Mouse (Mus musculus): Measurements from ENCODE around the gene Gm5269.
A peak's percentile ranks its signal among the peaks of the same experiment; 100 is the strongest.

Gm5269 gene

DNA sequence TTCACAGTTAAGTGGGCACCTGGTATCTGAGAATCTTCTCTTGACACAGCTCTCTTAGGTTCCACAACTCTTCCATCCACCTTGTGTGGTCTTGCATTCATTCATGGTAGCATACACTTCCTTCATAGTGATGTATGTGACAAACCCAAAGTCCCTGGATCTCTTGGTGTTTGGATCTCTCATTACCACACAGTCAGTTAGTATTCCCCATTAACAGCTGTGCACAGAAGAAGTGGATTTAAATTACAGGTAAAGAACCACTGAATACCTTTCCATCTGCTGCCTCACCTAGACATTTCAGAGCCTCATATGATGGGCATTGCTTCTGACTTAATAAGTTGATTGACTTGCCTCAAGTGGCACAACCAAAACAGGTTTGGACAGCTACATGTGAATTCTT is at the start of gene Gm5269:
Gene Gm5269 (minus strand): TSS at position 101 of the 400 bp plus-strand sequence.
- no peak for DNase-seq

DNA sequence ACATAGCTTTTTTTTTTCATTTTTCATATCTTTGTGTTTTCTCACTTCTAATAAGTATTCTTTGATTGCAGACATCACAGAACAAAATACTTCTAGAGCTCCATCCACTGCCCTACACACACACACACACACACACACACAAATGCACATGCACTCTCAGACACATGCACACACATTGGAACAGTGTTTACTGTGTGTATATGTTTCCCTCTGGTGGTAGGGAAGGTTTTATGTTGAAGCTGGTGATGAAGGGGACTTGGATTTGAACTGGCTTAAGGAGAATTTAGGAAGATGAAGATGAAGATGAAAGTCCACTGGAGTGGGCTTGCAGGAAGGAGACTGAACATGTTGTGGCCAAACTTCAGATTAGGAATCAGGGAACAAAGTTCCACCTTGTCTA is 41.1 kb upstream of the Gm5269 start:
- no peak for DNase-seq

DNA sequence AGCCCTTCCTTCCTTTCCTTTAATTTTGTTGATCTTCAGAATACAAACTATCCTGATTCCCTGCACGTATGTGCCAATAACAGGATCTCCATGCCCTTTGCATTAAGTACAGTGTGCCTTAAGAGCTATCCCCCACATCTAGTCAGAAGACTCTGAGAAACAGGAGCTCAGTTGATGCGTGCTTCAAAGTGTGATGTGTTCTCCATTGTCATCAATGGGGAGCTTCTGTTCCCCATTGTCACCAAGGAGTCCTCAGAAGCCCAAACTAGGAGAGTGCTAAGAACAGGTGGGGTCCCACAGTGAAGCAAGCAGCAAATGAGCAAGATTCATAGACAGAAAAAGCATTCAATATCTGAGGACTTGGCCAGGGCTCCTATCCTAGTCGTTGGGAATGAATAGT is 36.8 kb upstream of the Gm5269 start:
- no peak for DNase-seq

DNA sequence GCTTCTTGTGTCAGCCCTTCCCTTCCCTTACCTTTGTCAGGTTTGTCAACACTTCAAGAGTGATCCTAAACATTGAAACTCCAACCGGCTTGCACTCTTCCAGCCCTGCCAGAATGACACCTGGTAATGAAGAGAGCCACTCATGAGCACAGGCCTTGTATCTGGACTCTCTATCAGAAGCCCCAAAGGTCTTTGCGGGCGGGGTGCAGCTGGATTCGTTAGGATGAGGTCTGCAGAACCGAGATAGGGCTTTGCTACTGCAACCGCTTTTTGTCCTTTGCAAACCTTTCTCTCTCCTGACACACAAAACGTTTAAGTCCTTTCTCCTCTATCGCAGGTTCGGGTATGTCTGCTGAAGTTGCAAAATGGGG is 36.3 kb upstream of the Gm5269 start, which contains the start of gene Slc40a1:
Gene Slc40a1 (minus strand): TSS at position 131 of the 371 bp plus-strand sequence.
- DNase-seq: no peak

DNA sequence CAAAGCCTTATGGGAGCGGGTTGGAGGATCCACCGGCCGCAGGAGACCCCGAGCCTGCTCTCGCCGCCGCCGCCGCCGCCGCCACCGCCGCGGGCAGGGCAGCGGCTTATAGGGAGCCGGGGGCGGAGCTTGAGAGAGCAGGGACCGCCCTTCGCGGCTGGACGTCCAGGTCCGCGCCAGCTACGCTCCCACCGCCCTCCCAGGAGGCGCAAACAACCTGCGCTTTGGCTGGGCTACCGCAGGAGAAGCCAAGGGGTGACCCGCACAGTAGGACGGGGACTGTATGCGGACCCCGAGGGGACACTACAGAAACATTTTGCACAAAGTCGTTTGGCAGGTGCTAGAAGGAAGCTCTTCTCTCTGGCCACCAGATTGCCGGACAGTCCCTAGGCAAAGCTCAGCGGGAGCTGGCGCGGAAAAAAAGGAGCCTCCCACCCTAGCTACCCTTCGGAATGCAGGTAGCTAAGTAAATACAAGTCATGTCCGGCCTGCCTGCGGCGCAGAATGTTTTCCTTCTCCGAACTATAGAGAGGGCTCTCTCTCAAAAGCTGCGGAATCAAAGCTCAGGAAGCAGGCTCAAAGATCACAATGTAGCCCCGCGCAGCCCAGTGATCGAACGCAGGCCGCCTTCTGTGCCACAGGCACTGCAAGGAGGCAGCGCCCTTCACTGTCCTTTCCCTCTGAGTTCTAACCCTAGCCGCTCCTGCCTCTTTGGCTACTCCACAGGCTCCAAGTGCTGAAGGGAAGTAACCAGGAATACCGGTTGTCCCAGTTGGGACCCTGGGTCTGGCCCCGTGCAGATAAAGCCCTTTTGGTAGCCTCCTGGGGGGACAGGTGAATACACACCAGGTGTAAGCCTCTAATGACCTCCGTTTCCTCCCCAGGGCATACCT is 35.7 kb upstream of the Gm5269 start:
- DNase-seq: peak; percentile 90 to 94

DNA sequence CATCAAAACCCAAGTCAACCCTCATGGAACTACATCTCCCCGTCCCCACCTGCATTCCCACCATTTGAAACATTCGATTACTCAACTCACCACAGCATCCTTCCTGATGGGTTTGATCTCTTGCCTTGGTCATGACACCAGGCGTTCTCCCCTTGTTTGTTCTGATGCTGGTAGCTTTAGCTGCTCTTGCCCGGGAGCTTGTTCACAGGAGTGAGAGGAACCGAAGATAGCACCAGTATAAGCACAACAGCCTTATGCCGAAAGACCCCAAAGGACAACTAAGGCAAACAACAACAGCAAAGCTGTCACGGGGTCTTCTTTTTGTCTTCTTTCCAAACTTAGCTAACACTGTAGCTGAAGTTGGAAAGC is 35.0 kb upstream of the Gm5269 start:
- peak in 1 of 2 experiments; percentile 21 for DNase-seq

DNA sequence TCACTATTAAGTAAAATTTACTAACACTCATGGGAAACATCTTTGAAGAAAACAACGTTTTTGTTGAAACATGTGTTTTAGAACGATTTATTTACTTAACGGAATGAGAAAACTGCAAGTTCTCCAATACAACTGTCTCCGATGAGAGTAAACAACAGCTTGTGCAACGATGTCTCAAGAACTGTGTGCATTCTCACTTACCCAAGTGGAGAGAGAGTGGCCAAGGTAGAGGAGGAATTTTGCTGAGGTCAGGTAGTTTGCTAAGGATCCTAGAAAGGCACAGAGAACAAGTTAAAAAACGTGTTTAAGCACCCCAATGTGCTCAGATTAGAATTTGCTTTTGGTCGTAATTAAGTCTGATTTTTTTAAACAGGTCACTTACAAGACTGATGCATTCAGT is 34.4 kb upstream of the Gm5269 start:
- DNase-seq: no peak

DNA sequence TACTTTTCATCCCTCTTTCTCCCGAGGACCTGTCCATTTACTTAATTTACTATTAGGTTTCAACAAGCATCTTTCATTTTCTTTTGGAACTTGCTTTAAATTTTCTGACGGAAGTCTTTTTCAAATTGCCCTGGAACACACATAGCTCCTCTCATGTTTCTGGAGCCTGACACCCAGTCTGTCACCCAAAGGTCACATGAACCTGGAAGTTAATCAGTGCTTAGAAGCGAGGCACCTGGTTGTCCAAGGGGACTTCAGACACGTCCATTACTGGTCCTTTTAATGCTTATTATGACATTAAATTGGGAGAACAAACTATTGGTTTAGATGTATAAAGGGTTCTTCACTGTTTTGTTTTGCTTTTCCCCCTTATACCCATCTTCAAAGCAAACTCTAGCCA is 33.2 kb upstream of the Gm5269 start:
- DNase-seq: peak; percentile 52 to 62

DNA sequence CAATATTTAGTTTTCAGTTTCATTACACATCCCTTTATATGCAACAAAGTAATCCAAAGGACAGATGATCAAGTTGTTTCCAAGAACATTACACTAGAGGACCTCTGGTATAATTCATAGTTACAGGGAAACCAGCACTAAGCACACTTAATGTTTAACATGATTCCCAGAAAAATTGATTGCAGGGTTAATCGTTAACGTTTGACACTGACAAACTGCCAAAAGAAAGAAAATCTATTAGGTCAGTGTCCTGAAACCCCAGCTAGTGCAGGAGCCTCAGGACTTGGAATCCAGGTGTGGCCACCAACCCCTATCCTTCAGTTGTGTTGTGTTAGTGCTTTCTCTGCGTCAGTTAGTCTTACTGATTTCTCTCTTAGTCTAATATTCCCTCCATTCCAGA is 30.6 kb upstream of the Gm5269 start:
- DNase-seq: peak; percentile 36 to 75

DNA sequence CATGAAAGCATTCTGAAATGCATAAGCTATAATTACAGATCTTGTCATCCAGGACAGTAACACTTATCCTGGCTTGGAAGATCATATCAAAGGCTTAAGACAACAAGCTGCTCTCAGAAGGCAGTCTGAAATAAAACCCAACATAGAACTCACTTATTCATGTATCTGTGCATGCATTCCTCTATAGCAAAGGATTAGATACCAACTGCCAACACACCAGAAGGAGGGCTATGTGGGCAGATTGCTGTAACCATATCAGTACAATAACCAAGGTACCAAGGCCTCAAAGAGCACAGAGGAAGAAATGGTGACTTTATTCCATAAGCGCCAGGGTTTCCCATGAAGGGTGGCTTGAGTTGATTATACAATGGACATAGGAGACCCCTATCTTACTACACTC is 29.7 kb upstream of the Gm5269 start:
- DNase-seq: no peak

DNA sequence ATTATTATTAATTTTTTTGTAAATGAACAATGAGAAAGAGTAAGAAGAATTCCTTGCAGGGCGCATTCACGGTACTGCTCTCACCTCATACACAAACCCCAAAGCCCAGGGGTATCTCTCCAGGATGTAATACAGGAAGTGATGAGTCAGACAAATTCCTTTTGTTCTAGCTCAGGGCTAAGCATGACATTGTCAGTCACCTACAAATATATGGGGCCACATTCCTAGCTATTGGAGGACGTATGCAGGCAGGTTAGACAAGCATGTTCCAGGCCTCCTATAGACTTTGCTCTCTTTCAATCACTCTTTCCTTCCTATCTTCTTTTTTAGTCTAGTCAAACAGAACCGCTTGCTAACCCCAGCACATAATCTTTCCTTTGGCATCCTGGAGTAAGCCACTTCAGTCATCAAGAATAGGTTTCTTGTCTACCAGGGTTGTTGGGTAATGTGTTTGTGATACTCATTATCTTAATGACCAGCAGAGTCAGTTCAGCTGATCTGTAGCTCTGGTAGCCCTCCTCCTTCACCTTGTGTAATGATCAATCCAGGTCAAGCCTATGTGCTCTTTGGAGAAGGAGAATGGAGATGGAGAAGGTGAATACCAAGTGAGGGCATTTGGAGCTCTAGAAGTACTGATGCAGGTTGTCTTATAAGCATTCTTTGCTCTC is 27.2 kb upstream of the Gm5269 start:
- DNase-seq: peak in 1 of 2 experiments; percentile 24

DNA sequence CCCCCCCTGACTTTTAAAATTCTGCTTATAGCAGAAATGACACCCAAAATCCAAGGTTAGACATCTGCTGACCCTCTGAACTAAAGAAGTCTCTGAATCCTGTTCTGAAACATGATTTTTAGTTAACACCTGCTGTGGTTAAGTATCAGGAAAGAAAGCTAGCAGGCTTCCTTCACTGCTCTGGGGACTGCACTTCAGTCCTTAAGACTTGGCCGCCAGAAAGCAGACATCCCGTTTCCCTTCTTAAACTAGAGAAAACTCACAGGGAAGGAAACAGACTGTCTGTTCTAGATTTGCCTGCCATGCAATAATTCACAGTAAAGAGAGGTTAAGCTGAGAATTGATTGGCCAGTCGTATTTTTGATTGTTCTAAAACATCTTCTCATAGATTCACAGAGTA is 26.1 kb upstream of the Gm5269 start:
- no peak for DNase-seq

DNA sequence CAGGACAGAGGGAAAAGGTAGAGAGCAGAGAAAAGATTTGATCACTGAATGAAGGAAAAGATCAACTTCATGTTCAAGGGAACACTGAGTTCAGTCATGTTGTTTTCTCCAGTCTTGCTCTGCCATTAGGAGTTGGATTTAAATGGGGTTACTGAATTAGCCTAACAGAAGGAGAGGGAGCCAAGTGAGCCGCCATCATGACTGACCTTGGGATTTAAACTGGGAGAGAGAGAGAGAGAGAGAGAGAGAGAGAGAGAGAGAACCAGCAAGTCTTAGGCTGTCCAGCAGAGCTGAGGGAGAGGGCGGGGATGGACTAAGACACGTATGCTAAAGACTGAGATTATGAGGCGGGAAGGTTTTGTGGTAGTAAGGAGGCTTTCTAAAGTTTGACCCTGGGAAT is 24.2 kb upstream of the Gm5269 start:
- DNase-seq: no peak

DNA sequence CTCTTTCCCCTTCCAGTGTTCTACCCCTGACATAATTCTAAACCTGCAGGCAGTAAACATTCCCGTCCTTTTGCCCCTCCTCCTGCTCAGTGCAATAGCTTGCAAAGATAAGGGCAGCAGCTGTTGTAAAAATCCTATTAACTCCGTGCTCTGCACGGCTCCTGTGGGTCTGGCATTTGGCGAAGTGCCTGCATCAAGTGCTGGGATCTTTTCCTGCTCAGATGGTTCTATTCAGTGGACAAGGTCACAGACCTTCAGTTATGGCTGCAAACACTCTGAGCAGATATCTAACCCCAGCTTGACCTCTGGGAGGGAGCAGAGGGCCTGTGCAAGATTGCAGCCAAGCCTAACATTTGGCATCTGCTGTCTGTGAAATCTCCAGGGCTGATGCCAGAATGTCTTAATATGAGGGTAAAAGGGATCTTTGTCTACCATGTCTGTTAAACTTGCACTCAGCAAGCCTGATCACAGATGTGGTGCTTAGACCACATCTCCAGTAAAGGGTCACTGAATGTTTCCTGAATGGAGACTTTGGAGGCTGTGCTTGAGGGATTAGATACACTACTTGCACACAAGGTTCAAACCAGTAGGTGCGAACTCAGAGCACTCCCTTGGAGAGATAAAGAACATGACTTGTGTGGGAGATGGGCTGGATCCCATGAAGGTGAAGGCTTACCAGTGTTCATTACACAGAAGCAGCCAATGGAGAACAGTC is 15.2 kb upstream of the Gm5269 start:
- DNase-seq: peak; percentile 73 to 77

DNA sequence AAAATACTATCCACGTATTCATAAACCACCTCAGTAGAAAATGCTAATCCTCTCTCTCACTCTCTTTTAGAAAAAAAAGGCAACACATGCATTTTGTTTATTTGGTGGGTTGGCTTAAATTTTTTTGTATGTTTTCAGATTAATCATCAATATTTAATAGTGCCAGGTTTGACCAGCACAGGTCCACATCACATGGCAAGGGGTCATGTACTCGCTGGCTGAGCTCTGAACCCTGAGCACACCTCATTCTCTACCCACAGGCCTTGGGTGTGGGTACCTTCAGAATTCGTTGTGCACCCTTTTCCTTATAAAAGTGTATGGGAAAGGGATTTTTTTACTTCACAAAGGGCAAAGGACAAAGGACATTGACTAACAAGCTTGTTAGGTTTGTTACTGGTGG is 14.1 kb upstream of the Gm5269 start:
- no peak for DNase-seq

DNA sequence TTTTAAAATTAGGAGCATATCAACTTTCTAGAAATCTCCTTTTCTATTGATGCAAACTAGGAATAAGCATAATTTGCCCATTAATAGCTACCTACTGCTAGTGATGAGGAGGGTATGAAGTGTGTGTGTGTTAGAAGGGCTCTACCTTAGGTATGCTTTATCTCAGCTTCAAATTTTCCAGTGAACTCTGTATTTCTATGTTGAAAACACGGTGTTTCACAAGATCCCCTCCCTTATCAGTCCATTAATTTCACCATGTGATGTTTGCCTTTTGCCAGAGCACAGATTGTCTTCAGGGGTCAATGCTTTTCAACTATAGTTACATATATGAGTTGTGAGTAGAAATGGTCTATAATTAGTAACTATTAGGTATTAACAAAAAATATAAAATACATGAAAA is 8.0 kb upstream of the Gm5269 start:
- no peak for DNase-seq

DNA sequence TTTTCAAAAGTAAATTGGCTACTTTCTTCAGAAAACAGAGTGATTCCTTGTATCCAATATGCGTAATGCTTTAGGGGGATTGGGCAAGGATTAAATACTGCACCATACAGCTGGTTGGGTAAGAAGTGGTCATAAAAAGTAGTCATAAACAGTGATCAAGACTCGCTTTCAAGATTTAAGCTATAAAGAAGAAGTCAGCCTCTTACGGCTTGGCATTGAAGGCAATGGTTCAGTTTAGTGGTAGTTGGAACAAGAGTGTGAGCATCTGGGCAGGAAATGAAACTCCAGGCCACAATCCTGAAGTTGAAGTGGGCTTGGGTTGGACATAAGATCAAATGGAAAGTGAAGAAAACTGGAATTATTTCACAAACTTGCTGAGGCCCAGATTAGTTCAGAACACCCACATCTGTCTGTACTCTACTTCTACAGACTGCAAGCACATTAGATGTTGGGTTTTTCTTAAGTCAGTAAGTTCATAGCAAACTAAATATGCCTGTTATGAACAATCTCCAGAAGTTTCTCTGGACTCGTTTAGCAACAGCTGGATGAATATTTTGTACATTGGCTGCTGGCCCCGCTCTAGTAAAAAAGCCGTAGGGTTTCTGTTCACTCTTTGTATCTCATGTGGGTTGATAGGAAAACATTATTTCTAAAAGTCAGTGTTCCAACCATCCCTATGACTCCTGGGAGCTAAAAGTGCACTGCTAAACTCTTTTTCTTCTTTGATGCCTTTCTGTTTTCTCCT is 4.3 kb upstream of the Gm5269 start:
- no peak for DNase-seq

DNA sequence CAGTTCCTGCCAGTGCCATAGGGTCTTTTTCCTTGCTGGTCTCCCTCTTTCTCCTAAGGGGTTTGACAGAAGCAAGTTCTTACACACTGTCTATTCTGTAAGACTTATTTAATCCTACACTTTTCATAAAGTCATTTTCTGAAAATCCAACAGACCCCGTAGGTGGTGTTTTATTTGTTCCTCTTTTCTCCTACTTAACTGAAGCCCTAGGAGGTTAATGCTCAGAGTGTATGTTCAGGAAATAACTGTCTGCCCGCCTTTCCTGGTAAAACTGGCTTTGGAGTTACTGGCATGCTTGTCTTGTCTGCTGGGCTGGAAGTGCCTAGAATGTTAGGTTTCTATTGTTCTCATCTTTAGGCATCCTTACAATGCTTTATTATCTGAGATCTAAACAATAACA is 1.9 kb upstream of the Gm5269 start:
- no peak for DNase-seq

DNA sequence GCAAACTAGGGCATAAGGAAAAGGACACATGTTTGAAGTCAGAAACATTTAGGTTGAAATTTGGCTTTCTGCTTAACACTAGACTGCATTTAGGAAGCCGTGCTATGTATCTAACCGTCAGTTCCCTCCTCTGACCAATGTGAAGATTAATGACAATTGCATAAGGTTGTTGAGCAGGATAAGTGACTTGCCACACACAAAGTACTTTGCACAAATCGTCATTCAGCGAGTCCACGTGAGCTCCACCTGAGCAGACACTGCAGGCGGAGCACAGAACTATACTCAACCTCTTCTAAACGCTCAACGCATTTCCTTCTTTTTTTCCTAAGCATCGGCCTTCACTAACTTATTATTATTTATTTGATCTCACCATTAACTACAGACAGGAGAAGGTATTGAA is 3.3 kb downstream of the Gm5269 start:
- no peak for DNase-seq

DNA sequence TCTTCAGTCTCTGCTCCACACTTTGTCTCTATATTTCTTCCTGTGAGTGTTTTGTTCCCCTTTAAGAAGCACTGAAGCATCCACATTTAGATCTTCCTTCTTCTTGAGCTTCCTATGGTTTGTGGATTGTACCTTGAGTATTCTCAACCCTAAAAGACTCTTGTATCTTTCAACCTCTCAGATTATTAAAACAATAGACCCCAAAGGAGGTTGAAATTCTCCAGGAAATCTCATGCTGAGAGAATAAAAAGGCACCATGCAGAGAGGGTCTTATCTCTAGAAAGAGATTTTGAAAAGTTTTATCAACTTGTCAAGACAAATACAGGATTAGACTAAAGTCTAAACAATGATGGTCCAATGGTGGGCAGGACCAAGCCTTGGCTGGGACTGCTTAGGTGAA is 6.7 kb downstream of the Gm5269 start:
- no peak for DNase-seq

DNA sequence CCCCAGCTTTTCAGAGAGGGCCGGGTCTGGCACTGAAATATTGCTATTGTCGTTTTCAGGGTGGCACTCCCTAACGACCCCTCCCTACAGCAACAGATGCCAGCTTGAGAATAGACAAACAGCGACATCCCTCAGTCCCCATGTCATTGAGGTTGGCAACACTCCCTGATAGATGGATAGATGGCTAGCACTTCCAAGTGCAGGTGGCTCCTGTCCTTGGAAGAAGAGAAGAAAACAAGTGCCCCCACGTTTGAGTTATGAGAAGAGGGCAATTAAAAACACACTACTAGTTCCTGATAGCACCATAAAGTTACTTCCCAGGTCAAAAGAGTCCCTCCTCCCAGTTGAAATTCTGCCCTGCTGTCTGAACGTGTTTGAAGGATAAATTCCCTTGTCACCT is 8.0 kb downstream of the Gm5269 start:
- DNase-seq: no peak

DNA sequence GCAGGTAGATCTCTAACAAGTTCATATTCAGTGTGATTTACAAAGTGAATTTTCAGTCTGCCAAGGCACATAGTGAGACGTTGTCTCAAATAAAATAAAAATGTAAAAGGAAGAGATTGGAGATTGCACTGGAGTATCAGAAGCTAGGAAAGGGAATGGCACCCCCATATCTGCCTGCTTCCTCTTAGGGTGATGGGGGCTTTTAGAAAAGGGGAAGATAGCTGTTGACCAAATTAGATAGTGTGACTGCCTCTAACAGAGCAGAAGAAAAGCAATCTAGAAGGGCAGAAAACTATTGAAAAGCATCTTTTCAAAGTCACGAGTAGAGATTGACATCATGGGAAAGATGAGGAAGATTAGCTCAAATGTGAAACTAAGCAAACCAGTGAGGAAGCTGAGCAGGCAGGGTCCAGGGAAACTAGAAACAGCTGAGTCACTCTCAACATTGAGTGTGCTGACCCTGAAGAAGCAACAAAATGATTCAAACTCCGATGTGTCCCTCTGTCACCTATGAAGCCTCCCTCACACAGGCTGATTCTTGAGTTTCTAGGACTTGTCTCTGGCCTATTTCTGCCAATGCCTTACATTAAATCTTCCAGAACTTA is 8.7 kb downstream of the Gm5269 start:
- DNase-seq: no peak

DNA sequence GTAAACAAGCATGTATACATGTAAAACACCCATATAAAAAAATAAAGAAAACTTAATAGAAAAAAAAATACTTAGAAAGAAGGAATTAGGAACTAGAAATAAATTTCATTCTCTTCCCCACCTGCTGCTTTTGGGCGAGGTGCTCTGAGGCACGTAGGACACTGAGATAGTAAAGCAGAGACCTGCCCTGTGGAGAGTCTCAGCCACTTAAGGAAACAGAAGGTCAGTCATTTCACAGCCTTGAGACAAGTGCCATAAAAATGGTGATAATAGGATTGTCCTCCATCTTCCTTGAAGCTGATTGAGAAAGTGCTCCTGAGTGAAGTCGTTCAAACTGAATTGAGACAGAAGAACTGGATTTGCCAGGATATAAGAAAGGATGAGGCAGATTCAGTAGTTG is 12.6 kb downstream of the Gm5269 start:
- DNase-seq: no peak

Data from kidney, postnatal 36 days (tissue).